Comparison of ENCODE assay signal across 7 mouse cellular contexts in the genomic region with DNA sequence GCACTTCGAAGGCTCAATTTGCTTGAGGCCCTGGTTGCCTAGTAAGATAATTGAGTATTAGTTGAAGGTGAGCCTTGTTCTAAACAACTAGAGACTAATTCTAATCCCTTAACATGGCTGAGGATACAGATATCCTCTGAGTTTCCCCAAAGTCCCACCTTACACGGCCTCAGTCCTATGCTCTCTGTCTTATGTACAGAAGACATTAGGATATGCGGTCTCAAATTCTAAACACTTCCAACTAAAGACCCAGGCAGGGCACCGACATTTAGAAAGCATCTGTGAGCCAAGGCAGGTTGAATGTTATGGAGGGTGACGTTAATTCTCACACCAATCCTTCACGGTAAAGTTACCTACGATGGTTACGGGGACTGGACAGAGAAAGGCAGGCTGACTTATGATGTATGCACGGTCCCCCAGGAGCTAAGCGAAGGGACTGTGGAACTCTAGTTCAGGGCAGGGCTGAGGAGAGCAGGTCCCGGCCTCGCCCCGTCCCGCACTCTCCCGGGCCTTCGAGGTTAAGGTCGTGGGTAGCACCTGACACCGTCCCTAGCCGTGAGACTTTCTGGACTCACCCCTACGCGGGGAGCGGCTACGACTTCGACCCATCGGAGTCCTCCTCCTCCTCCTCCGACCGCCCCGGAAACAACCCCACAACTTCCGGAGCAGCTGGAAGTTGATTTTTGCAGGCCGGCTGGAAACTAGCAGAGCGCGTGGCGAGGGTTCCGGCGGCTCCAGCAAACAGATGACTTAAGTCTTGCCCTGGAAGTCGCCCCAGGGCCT. TPM values are rescaled to one million over a fixed set of nuclear protein-coding genes. Genes with fewer than 3 reads are reported as not detected.
A peak's percentile ranks its signal among the peaks of the same experiment; 100 is the strongest.
DNase-seq lines count a peak whose midpoint lies in the region; ATAC-seq lines count a peak whose summit lies in the region.

TSS of gene Snrnp27 (minus strand) at position 651 of the 783 bp plus-strand sequence.

- no peaks in the 10 kb centered on the region for H3K9me3 ChIP-seq in embryonic facial prominence, embryonic 12.5 days
- H3K9me3 ChIP-seq in limb, embryonic 11.5 days (ENCODE audit: control insufficient read depth, low read length), result no peaks in the 10 kb centered on the region
- H3K9me3 ChIP-seq in midbrain, embryonic 14.5 days (ENCODE audit: control insufficient read depth, low read length), result no peaks in the 10 kb centered on the region

- ATAC-seq in embryonic facial prominence, embryonic 12.5 days (ENCODE audit: insufficient number of reproducible peaks, insufficient read depth, low FRiP score, low TSS enrichment), result peak; percentile 84
- peak; percentile 87 for ATAC-seq in limb, embryonic 11.5 days (ENCODE audit: insufficient number of reproducible peaks, low FRiP score, low TSS enrichment, low read depth)
- ATAC-seq in midbrain, embryonic 14.5 days (ENCODE audit: low FRiP score, low TSS enrichment), result peak; percentile 72; the same call in 1 of the 2 replicates

- 0 out of 2 replicates have a peak, but pooled peaks cover 8% of the 10 kb centered on the region for H3K4me1 ChIP-seq in embryonic facial prominence, embryonic 12.5 days
- no peaks in the 10 kb centered on the region for H3K4me1 ChIP-seq in limb, embryonic 11.5 days (ENCODE audit: control insufficient read depth, insufficient read depth, low read length)
- H3K4me1 ChIP-seq in midbrain, embryonic 14.5 days (ENCODE audit: control insufficient read depth, insufficient read depth, low read length), result peaks cover 11% of the 10 kb centered on the region

- peak within 1 kb of the TSS; percentile 65 for H3K4me2 ChIP-seq in embryonic facial prominence, embryonic 12.5 days (replicated peaks)
- peak within 1 kb of the TSS; percentile 74 for H3K4me2 ChIP-seq in limb, embryonic 11.5 days (ENCODE audit: low read depth, severe bottlenecking)
- H3K4me2 ChIP-seq in midbrain, embryonic 14.5 days (ENCODE audit: low read length), result peak within 1 kb of the TSS; percentile 87

- peak; percentile 89 for DNase-seq in adrenal gland, postnatal 25 days
- DNase-seq in heart, adult 11 months, result peak; percentile 99
- peak; percentile 94 for DNase-seq in kidney, adult 18-20 months
- peak; percentile 98 for DNase-seq in limb, embryonic 11.5 days (ENCODE audit: low spot score)
- DNase-seq in midbrain, embryonic 14.5 days, result peak; percentile 94
- DNase-seq in spleen, adult 18-20 months, result peak; percentile 76 to 89

- no peaks in the 10 kb centered on the region for H3K27me3 ChIP-seq in embryonic facial prominence, embryonic 12.5 days
- H3K27me3 ChIP-seq in limb, embryonic 11.5 days (ENCODE audit: control insufficient read depth, insufficient read depth, low read length), result no peaks in the 10 kb centered on the region
- H3K27me3 ChIP-seq in midbrain, embryonic 14.5 days (ENCODE audit: control insufficient read depth, insufficient read depth, low read length), result no peaks in the 10 kb centered on the region

- H3K4me3 ChIP-seq in embryonic facial prominence, embryonic 12.5 days, result peak within 1 kb of the TSS; percentile 82
- peak within 1 kb of the TSS; percentile 86 for H3K4me3 ChIP-seq in limb, embryonic 11.5 days (ENCODE audit: low read depth, low read length)
- H3K4me3 ChIP-seq in midbrain, embryonic 14.5 days (replicated peaks; ENCODE audit: low read depth, low read length), result peak within 1 kb of the TSS; percentile 86

- H3K36me3 ChIP-seq in embryonic facial prominence, embryonic 12.5 days, result peaks cover 37% of the 10 kb centered on the region
- H3K36me3 ChIP-seq in limb, embryonic 11.5 days (ENCODE audit: control insufficient read depth, insufficient read depth, low read length), result peaks cover 15% of the 10 kb centered on the region
- peaks cover 49% of the 10 kb centered on the region for H3K36me3 ChIP-seq in midbrain, embryonic 14.5 days (ENCODE audit: control insufficient read depth, insufficient read depth, low read length)

- peak within 1 kb of the TSS; percentile 86 for H3K9ac ChIP-seq in embryonic facial prominence, embryonic 12.5 days
- H3K9ac ChIP-seq in limb, embryonic 11.5 days (ENCODE audit: low read length), result peak within 1 kb of the TSS; percentile 69
- H3K9ac ChIP-seq in midbrain, embryonic 14.5 days (replicated peaks; ENCODE audit: low read length), result peak within 1 kb of the TSS; percentile 83

- 3% methylated on average over 36 of the region's 36 CpGs for WGBS in embryonic facial prominence, embryonic 12.5 days
- WGBS in limb, embryonic 11.5 days, result 4% methylated on average over 32 of the region's 36 CpGs
- 3% methylated on average over 36 of the region's 36 CpGs for WGBS in midbrain, embryonic 14.5 days

- H3K27ac ChIP-seq in embryonic facial prominence, embryonic 12.5 days, result 0 out of 2 replicates have a peak within 1 kb of the TSS, but pooled peaks have one; percentile 51
- H3K27ac ChIP-seq in limb, embryonic 11.5 days (replicated peaks; ENCODE audit: low read depth, low read length), result 0 out of 2 replicates have a peak within 1 kb of the TSS, but pooled peaks have one; percentile 39
- peak within 1 kb of the TSS; percentile 66 for H3K27ac ChIP-seq in midbrain, embryonic 14.5 days (replicated peaks; ENCODE audit: low read depth, low read length)

RNA-seq across cellular contexts. Expression of gene Snrnp27, which starts in this region (rescaled TPM):
- 66.3 and 69.1 TPM in 2 replicates for total RNA-seq in adrenal gland, postnatal 25 days (2021)
- polyA plus RNA-seq in embryonic facial prominence, embryonic 12.5 days (2016; fragmentation: Nextera tagmentation; extraction: Ambion mirVana), result 126 and 128 TPM in 2 replicates
- polyA plus RNA-seq in limb, embryonic 11.5 days (2014; fragmentation: Nextera tagmentation; extraction: Ambion mirVana), result 152 and 154 TPM in 2 replicates
- 101 and 105 TPM in 2 replicates for polyA plus RNA-seq in midbrain, embryonic 14.5 days (2014; fragmentation: Nextera tagmentation; extraction: Ambion mirVana)

Comparison
In these comparisons a context has a peak if more than half of its experiments do, and no peak if none do; other contexts are left out.
1. Peak in every context shown above with its lines: DNase-seq, ATAC-seq, H3K4me3 ChIP-seq and H3K27ac ChIP-seq.